Mouse (Mus musculus) skeletal muscle tissue, adult 2 months (tissue): ENCODE data around the gene Brf1.

Experiments used
- DNase-seq: peaks from one replicate; pipeline ENCODE4 v3.0.0-alpha.2; 2012; ENCODE audit warnings: low read depth, low spot score

Gene Brf1

GRCm38 (mm10) chr12:113000294-113001132 is at the start of gene Brf1:
Brf1 (minus strand) TSS chr12:113000704.
- peak; percentile 97 for DNase-seq

GRCm38 (mm10) chr12:113049836-113050235 is 49.3 kb upstream of the Brf1 start:
- DNase-seq, result no peak

DNA sequence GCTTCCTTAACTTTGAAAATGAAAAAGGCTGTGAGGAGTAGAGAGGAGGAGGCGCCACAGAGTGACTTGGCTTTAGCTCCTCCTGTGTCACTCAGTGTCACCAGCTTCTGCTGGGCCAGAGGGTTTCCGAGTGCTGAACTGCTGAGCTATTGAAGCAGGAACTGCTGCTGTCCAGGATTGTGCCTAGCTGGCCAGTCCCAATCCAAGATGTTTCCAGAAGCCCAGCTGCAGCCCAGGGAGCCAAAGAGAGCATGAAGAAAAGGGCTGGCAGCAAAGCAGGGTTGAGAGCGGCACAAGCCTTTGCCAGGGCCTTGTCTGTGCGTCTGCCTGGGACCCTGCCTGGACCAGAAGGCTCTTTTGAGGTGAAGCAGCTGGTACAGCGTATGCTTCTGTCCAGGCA is 47.6 kb upstream of the Brf1 start:
- DNase-seq, result no peak

- no peak for DNase-seq
Measured at GRCm38 (mm10) chr12:113046861-113047260, 46.4 kb upstream of the Brf1 start.

GRCm38 (mm10) chr12:113044916-113045677 is 44.6 kb upstream of the Brf1 start:
- no peak for DNase-seq

DNA sequence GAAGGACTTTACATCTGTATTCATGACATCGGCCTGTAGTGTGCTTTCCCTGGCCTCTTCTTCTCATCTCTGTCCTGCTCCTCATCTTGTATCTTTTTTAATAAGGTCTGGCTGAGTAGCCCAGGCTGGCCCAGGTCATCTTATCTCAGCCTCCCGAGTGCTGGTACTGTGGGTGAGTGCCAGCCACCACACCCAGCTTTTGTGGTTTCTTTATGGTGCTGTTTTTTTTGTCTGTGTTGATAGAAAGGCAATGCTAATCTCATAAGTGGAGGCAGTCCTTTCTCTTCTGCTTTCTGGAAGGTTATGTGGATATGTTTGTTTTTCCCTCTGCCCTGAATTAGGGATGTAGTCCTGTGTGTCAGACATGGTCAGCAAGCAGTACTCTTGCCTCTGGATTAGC is 42.0 kb upstream of the Brf1 start:
- no peak for DNase-seq

- peak; percentile 53 for DNase-seq
Measured at GRCm38 (mm10) chr12:113041481-113042439, 41.3 kb upstream of the Brf1 start.

- DNase-seq, result no peak
Measured at GRCm38 (mm10) chr12:113038414-113038813, 37.9 kb upstream of the Brf1 start.

DNA sequence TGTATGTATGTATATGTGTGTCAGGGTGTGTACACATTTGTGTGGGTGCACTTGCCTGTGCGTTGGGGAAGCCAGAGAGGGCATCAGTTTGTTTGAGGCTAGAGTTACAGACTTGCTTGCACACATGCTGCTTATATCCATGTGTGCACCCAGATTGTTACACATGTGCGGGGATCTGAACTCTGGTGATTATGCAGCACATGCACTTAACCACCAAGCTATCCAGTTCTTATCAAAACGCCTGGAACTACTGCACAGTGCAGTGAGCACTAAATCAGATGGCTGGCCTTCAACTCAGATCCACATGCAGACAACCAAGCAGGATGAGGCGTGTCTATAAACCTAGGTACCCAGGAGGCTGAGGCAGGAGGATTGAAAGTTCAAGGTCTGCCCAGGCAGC is 36.5 kb upstream of the Brf1 start:
- no peak for DNase-seq

GRCm38 (mm10) chr12:113035093-113035492 is 34.6 kb upstream of the Brf1 start:
- no peak for DNase-seq

DNA sequence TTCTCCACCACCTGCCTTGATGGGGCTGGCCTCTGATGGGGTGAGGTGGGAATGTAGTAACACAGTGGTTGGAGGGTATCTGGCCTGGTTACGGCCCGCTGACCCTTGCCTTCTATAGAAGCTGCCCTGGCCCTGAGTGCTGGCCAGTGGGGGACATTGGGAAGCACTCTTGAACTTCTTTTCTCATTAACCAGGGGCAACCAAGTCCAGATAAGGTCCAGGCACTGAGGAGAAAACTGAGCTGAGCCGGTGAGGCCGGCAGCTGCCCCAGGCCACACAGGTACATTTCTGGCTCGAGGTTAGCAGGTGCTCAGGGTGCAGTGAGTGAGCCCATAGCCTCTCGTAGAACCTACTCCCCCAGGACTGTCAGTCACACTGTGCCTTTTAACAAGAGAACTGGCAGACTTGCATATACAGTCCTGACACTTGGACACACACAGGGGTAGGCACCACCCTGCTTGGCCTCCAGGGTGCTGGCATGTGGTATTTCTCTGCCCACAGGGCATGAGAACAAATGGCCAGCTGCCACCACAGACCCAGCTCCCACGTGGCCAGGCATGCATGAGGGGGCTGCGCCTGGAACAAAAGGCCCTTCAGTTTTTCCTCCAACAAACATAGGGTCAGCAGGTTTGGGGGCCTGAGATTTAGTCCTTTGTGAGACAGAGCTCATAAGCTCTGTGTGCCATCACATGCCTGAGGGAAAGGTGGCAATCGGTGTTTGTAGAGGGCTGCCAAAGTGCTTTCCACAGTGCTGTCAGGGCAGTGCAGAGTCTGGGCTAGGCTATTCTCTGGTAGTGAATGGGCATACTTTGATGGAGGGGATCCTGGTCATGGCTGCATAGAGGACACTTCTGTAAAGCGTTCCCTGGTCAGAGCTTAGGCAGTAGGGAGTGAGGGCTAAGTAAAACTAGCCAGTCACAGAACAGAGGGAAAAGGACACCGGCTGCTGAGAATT is 32.1 kb upstream of the Brf1 start:
- no peak for DNase-seq

DNA sequence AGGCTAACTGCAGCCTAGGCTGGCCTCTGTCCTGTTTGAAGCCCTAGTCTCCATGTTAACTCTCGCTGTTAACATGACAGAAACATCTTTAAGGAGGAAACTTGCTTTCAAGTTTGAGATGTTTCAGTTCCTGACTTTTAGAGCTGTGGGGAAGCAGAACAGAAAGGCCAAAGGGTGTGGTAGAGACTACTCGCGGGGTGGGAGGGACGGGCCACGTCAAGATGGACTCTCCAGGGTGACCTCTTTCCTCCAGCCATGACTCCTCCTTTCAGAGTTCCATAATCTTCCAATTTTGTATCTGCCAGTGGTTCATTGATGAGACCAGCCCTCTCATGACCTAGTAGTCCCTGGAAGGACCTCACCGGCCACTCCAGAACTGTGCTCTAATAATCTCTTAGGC is 30.9 kb upstream of the Brf1 start:
- DNase-seq, result no peak

GRCm38 (mm10) chr12:113030993-113031392 is 30.5 kb upstream of the Brf1 start:
- DNase-seq, result no peak

GRCm38 (mm10) chr12:113030046-113030445 is 29.5 kb upstream of the Brf1 start:
- DNase-seq, result no peak

GRCm38 (mm10) chr12:113028898-113029297 is 28.4 kb upstream of the Brf1 start:
- DNase-seq, result no peak

GRCm38 (mm10) chr12:113028067-113028466 is 27.6 kb upstream of the Brf1 start:
- DNase-seq, result no peak

DNA sequence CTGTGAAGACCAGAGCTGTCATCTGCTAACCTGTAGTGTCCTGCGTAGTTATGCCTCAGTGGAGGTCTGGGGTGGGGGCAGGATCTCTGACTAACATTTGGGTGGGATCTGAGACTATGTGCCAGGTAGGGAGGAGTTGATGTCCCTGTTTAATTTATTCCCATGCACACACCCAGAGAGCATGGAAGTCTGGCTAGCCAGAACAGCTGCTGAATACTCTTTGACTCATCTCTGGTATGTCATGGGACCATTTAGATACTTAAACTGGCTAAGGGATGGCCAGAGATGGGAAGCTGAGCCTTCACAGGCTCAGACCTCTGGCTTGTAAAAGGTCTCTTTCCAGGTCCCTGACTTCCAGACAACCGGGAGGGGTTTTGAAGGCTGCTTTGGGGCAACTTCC is 27.0 kb upstream of the Brf1 start:
- DNase-seq, result no peak

GRCm38 (mm10) chr12:113026557-113026956 is 26.1 kb upstream of the Brf1 start:
- no peak for DNase-seq

DNA sequence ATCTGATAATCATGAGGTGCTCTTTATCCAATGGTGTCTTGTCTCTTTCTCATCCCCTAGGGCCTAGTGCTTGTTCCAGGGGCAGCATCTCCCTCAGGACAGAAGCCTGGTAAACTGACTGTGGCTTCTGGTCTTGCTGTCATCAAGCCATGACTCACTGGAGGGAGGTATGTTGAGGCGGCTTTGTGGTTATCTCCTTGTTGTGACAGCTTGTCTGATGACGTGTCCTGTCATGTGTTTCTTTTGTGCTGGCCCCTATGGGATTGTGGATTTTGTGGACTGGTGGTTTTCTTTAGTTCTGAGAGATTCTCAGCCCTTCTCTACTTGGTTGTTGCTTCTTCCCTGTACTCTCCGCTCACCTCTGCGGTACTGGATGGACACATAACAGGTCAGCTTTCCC is 22.6 kb upstream of the Brf1 start:
- no peak for DNase-seq

GRCm38 (mm10) chr12:113021488-113021887 is 21.0 kb upstream of the Brf1 start:
- DNase-seq, result no peak

GRCm38 (mm10) chr12:113018763-113019162 is 18.3 kb upstream of the Brf1 start:
- no peak for DNase-seq
